15 mouse cellular contexts compared by ENCODE assay signal in the genomic region with DNA sequence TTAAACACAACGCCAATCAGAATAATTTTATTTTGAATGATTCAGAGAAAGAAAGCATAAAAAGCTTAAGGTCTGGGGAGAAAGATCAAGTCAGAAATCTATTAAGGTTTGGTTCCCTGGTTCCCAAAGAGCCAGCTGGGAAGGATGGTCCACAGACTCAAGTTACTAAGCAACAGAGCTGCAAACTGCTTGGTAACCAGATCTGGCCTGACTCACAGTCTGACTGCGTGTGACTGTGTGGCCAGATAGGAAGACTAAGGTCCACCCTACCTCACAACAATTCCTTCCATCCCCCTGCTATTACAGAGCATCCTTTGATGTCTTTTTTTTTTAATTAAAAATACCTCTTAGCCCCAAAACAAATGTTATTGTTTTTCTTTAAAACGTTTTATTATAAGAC.
A peak's percentile ranks its signal among the peaks of the same experiment; 100 is the strongest.
DNase-seq lines count a peak whose midpoint lies in the region; ATAC-seq and TF ChIP-seq lines count a peak whose summit lies in the region.
"Had no signal": no experiment of that assay in that cellular context is flagged by ENCODE, and none has a peak within 500 bp of the region (broad histone marks: within the 10 kb centered on the region; RNA-seq: fewer than 3 reads in every experiment).

No protein-coding gene starts in this region.

- H3K27me3 ChIP-seq in midbrain, embryonic 14.5 days (ENCODE audit: control insufficient read depth, insufficient read depth, low read length), result no peaks in the 10 kb centered on the region
- no peaks in the 10 kb centered on the region for H3K27me3 ChIP-seq in midbrain, embryonic 10.5 days (ENCODE audit: low read depth, poor library complexity, severe bottlenecking)
- H3K27me3 ChIP-seq in midbrain, embryonic 16.5 days (ENCODE audit: control insufficient read depth, insufficient read depth, low read depth, low read length), result no peaks in the 10 kb centered on the region
- H3K27me3 ChIP-seq: hindbrain, embryonic 13.5 days; megakaryocyte, embryonic 14.5 days; neural tube, embryonic 12.5 days had no signal

- peak; percentile 23 for DNase-seq in gastrocnemius, adult 2 months
- no peak for DNase-seq in gastrocnemius, postnatal 4 days (ENCODE audit: low spot score in 2 of 2)
- peak; percentile 53 for DNase-seq in midbrain, embryonic 14.5 days
- DNase-seq in midbrain, embryonic 10.5 days (ENCODE audit: low spot score), result no peak
- peak; percentile 59 for DNase-seq in embryo, embryonic 11 days
- DNase-seq in spleen, postnatal 14 days (ENCODE audit: low spot score in 2 of 2), result no peak
- DNase-seq in adrenal gland, postnatal 25 days, result no peak
- DNase-seq: cerebellum, adult 2 months; kidney, postnatal 14 days; lung, adult 18-20 months had no signal

- H3K9ac ChIP-seq in midbrain, embryonic 14.5 days (replicated peaks; ENCODE audit: low read length), result no peak overlapping the region
- no peak overlapping the region for H3K9ac ChIP-seq in midbrain, embryonic 16.5 days (ENCODE audit: low read depth, low read length)
- H3K9ac ChIP-seq: hindbrain, embryonic 13.5 days; neural tube, embryonic 12.5 days had no signal

- no peaks in the 10 kb centered on the region for H3K4me1 ChIP-seq in midbrain, embryonic 14.5 days (ENCODE audit: control insufficient read depth, insufficient read depth, low read length)
- H3K4me1 ChIP-seq in midbrain, embryonic 10.5 days, result 0 out of 2 replicates have a peak, but pooled peaks cover 8% of the 10 kb centered on the region
- no peaks in the 10 kb centered on the region for H3K4me1 ChIP-seq in midbrain, embryonic 16.5 days (ENCODE audit: control insufficient read depth, insufficient read depth, low read length)
- H3K4me1 ChIP-seq: hindbrain, embryonic 13.5 days; neural tube, embryonic 12.5 days had no signal

- H3K4me3 ChIP-seq in gastrocnemius, adult 2 months, result no peak overlapping the region
- H3K4me3 ChIP-seq in midbrain, embryonic 14.5 days (replicated peaks; ENCODE audit: low read depth, low read length), result no peak overlapping the region
- no peak overlapping the region for H3K4me3 ChIP-seq in midbrain, embryonic 10.5 days
- H3K4me3 ChIP-seq in midbrain, embryonic 16.5 days (ENCODE audit: low read depth, low read length), result no peak overlapping the region
- H3K4me3 ChIP-seq: hindbrain, embryonic 13.5 days; megakaryocyte, embryonic 14.5 days; neural tube, embryonic 12.5 days had no signal

- 48% methylated on average over 3 of the region's 3 CpGs for WGBS in midbrain, embryonic 14.5 days
- WGBS in midbrain, embryonic 10.5 days, result 56% methylated on average over 3 of the region's 3 CpGs
- 45% methylated on average over 3 of the region's 3 CpGs for WGBS in midbrain, embryonic 16.5 days

- intact Hi-C loops in gastrocnemius, adult 2 months (cut with DNase I), result no loop called here

- H3K27ac ChIP-seq in gastrocnemius, adult 2 months, result no peak overlapping the region
- no peak overlapping the region for H3K27ac ChIP-seq in midbrain, embryonic 14.5 days (replicated peaks; ENCODE audit: low read depth, low read length)
- H3K27ac ChIP-seq in midbrain, embryonic 10.5 days (replicated peaks), result no peak overlapping the region
- no peak overlapping the region for H3K27ac ChIP-seq in midbrain, embryonic 16.5 days (ENCODE audit: low read length)
- H3K27ac ChIP-seq: hindbrain, embryonic 13.5 days; neural tube, embryonic 12.5 days had no signal

- no peak overlapping the region for H3K4me2 ChIP-seq in midbrain, embryonic 14.5 days (ENCODE audit: low read length)
- no peak overlapping the region for H3K4me2 ChIP-seq in midbrain, embryonic 16.5 days (ENCODE audit: low read length)
- H3K4me2 ChIP-seq: heart, embryonic 11.5 days; hindbrain, embryonic 13.5 days; neural tube, embryonic 12.5 days had no signal

- TF ChIP-seq CTCF in gastrocnemius, adult 2 months (IDR thresholded peaks at IDR 0.05), result no peak

- H3K9me3 ChIP-seq in midbrain, embryonic 14.5 days (ENCODE audit: control insufficient read depth, low read length), result no peaks in the 10 kb centered on the region
- no peaks in the 10 kb centered on the region for H3K9me3 ChIP-seq in midbrain, embryonic 10.5 days (replicated peaks)
- H3K9me3 ChIP-seq in midbrain, embryonic 16.5 days (replicated peaks; ENCODE audit: control insufficient read depth, low read length, poor library complexity, severe bottlenecking), result no peaks in the 10 kb centered on the region
- H3K9me3 ChIP-seq: hindbrain, embryonic 13.5 days; megakaryocyte, embryonic 14.5 days; neural tube, embryonic 12.5 days had no signal

- no peaks in the 10 kb centered on the region for H3K36me3 ChIP-seq in midbrain, embryonic 14.5 days (ENCODE audit: control insufficient read depth, insufficient read depth, low read length)
- no peaks in the 10 kb centered on the region for H3K36me3 ChIP-seq in midbrain, embryonic 10.5 days
- no peaks in the 10 kb centered on the region for H3K36me3 ChIP-seq in midbrain, embryonic 16.5 days (ENCODE audit: control insufficient read depth, insufficient read depth, low read length)
- H3K36me3 ChIP-seq: hindbrain, embryonic 13.5 days; neural tube, embryonic 12.5 days had no signal

- ATAC-seq in midbrain, embryonic 14.5 days (ENCODE audit: low FRiP score, low TSS enrichment), result no peak
- 0 out of 2 replicates have a peak, but pooled peaks have one; percentile 68 for ATAC-seq in midbrain, embryonic 16.5 days

Comparison
In these comparisons a context has a peak if more than half of its experiments do, and no peak if none do; other contexts are left out.
1. DNase-seq: peak in gastrocnemius, adult 2 months (single experiment), midbrain, embryonic 14.5 days (single experiment) and embryo, embryonic 11 days (single experiment); none in gastrocnemius, postnatal 4 days (0 of 2), midbrain, embryonic 10.5 days (single experiment), spleen, postnatal 14 days (0 of 2) and adrenal gland, postnatal 25 days (single experiment).